Mouse (Mus musculus) left cerebral cortex, postnatal 14 days (tissue): ENCODE data around the gene Lin54. TPM values are rescaled to one million over a fixed set of nuclear protein-coding genes. Genes with fewer than 3 reads are reported as not detected.
"Not testable (repeated sequence)": the region's sequence is repeated elsewhere in the genome, so short reads cannot be mapped to it uniquely, and the experiment has no call there.

ENCODE experiments used
- DNase-seq, 2 experiments: peaks; one replicate each; pipeline ENCODE4 v3.0.0; 2021 to 2022; ENCODE audit warnings: low spot score in 2 of 2, mixed read lengths in 1 of 2
- intact Hi-C: fragments of 180-260 bp; cut with DNase I; formaldehyde crosslinking; loops from one replicate; pipeline ENCODE4 v1.15.1; 2025
- total RNA-seq, 2 experiments: library from RNA; stranded (reverse); gene quantifications; 2 replicates each; pipeline ENCODE4 v1.2.3; 2021

Lin54 gene
- total RNA-seq, 2 experiments from 2014 or later: 15.5 to 17.3 TPM

DNA sequence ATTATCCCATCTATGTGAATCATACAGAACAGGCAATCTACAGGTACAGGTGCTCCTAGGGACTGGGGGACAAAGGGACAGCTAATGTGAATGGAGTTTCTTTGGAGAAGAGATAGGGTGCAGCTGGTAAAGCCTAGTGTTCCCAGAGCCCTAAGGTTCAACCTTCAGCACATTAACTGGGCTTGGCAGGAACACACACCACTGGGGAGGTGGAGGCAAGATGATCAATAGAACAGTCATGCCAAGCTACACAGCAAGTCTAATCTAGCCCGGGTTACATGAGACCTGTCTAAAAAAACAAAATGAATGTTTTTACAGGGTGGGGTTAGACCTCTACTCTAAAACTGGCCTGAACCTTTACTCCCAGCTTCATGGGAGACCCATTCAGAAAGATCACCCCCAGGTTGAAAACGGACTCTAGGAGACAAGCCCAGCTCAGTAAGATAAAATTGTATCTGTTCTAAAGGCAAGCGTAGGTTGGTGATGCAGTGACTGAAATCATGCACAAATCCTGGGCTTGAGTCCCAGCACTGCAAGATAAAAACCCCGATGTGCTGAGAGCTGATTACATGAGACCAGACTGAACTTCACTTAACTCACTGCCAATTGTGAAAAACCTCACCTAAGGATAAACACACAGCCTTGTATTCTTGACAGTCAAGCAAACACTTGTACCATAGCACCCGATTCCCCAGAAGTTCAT is 72.3 kb downstream of the Lin54 start:
- intact Hi-C loops: loop anchor here (5.0 kb wide), 2 partner anchors 69 to 89 kb away; partner anchors contain the start of gene Cops4

GRCm38 (mm10) chr5:100427276-100427675 is 73.2 kb downstream of the Lin54 start:
- intact Hi-C loops: loop anchor here (5.0 kb wide), 2 partner anchors 70 to 90 kb away; partner anchors contain the start of gene Cops4
- no peak for DNase-seq

More for the DNA sequence above, 72.3 kb downstream of the Lin54 start:
- DNase-seq: peak in 1 of 2 experiments; percentile 41

DNA sequence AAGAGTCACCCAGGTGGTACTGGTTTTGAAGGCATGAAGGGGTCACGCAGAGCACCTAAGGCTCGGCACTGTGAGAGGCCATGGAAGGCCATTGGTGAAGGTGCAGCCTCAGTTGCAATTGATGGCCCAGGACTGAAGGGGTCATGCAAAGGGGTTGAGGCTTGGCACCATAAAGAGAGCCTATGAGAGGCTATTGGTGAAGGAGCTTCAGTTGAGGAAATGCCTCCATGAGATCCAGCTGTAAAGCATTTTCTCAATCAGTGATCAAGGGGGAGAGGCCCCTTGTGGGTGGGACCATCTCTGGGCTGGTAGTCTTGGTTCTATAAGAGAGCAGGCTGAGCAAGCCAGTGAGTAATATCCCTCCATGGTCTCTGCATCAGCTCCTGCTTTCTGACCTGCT is 74.6 kb downstream of the Lin54 start:
- not testable (repeated sequence) for DNase-seq
- intact Hi-C loops: loop anchor here (5.0 kb wide), 2 partner anchors 71 to 91 kb away; partner anchors contain the start of gene Cops4

- intact Hi-C loops: no loop called here
- no peak for DNase-seq
Observed at GRCm38 (mm10) chr5:100424252-100424651, 76.2 kb downstream of the Lin54 start.

GRCm38 (mm10) chr5:100423626-100424025 is 76.8 kb downstream of the Lin54 start:
- no peak for DNase-seq
- intact Hi-C loops: no loop called here

- DNase-seq: no peak
- intact Hi-C loops: loop anchor here (5.0 kb wide), 1 partner anchor 378 kb away; the partner anchor contains the start of genes Helq and Mrps18c
Observed at GRCm38 (mm10) chr5:100418861-100419260, 81.6 kb downstream of the Lin54 start.

DNA sequence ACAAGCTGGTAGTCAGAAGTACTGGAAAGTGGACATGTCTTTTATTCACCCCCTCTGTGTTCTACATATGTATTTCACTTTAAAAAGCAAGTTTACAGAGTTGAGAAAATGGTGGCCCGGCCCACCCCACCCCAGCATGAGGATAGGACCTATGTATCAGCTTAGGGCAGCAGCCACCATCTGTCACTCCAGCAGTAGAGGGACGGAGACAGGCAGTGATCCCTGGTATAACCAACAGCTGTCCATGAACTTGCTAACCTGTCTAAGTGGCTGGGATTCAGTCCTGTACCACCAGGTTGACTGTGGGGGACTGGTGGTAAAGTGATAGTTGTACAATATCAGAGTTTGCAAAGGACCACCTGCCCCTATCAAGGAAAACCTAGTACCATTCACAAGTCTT is 82.4 kb downstream of the Lin54 start:
- no peak for DNase-seq
- intact Hi-C loops: loop anchor here (5.0 kb wide), 1 partner anchor 379 kb away; the partner anchor contains the start of genes Helq and Mrps18c

GRCm38 (mm10) chr5:100415761-100416590 is 84.5 kb downstream of the Lin54 start, which contains the start of gene Sec31a:
Gene Sec31a (minus strand): TSS chr5:100416234.
- intact Hi-C loops: loop anchor here (5.0 kb wide), 1 partner anchor 381 kb away; the partner anchor contains the start of genes Helq and Mrps18c
- peak; percentile 96 to 98 for DNase-seq

DNA sequence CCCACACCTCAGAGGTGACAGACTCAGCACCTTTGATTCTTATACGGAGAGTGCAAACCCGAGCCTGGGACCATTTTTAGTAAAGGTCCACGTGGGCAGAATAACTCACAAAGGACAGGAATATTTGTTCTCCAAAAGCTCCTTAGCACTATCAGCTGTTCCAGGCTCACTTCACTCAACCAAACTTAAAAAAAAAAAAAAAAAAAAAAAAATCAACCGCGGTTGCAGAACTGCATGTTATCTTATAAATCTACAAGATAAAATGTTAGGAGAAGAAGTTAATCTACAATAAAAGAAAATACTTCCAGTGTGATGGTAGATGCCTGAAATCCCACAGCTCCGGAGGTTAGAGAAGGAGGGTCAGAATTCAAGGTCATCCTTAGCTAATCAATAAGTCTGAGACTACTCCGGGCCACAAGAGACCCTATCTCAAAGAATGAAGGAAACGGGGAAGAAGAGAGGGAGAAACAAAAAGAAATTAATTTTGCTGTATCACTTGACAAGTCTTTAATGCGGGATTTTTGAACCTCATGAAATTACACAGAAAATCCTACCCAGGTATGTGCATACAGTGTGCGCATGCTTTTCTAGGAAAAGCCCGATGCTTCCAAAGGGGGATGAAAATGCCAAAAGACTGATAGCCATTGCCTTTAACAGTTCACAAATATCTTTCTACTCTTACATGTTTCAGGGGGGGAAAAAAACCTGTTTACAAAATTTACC is 85.8 kb downstream of the Lin54 start:
- intact Hi-C loops: loop anchor here (5.0 kb wide), 1 partner anchor 383 kb away; the partner anchor contains the start of genes Helq and Mrps18c
- no peak for DNase-seq

DNA sequence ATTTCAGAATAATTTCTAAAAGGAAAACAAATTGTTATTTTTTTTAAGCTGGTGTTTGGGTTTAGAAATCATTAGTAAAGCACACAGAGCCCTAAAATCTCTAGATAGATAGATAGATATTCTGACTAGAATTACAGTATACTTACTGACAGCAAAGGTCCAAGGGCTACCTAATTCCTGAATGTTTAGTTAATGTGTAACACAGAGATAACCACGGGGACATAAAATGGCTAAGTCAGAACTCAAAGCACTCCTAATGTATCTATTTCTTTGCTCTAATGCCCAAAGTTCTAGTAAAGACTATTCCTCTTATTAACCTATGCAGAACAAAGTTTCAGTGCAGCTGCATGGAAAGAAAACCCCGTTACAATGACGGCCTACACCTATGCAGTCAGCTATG is 87.6 kb downstream of the Lin54 start:
- intact Hi-C loops: no loop called here
- no peak for DNase-seq

GRCm38 (mm10) chr5:100410281-100410680 is 90.2 kb downstream of the Lin54 start:
- DNase-seq: no peak
- intact Hi-C loops: no loop called here

DNA sequence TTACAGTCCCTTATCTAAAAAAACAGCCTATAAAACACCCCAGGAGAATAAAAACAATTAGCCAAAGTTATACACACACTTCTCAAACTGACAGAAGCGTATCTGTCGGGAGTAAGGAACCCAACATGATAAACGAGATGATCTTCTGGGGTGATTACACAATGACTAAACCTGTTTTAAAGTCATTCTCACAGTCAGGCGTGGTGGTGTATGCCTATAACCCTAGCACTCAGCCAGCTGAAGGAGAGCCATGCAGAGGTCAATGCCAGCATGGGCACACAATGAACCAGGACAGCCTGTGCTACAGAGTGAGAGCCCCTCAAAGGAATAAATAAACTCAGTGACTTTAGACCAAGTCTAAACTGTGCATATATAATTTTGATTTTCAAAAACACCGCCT is 92.0 kb downstream of the Lin54 start:
- no peak for DNase-seq
- intact Hi-C loops: no loop called here

- DNase-seq: no peak
- intact Hi-C loops: no loop called here
Observed at GRCm38 (mm10) chr5:100396753-100397152, 103.7 kb downstream of the Lin54 start.

GRCm38 (mm10) chr5:100393681-100394080 is 106.8 kb downstream of the Lin54 start:
- intact Hi-C loops: no loop called here

DNA sequence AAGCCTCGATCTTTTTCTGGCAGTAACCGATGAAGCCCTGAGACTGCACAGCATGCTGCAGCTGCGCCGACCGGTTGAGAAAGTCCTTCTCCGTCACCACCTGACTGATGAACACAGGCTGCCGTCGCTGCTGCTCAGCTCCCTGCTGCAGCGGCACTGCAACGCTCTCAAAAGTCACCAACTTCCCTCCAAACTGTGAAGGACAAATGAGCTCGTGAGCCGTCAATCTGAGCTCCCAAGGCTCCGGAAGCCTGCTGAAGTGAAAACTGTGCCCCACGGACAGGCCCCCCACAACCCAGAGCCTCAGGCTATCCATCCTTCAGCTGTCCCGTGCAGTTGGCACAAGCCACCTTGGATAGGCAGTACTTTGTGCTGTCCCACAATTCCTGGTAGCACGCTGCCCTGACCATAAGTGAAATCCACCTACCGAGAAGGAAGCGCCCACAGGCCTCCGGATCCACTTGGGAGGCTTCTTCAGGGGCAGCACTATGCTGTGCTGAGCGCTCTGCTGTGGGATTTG is 107.9 kb downstream of the Lin54 start:
- DNase-seq: no peak
- intact Hi-C loops: no loop called here

More at GRCm38 (mm10) chr5:100393681-100394080, 106.8 kb downstream of the Lin54 start:
- DNase-seq: no peak
